Mouse (Mus musculus) forebrain, embryonic 15.5 days (tissue): ENCODE measurements around the gene Itih2. TPM values are rescaled to one million over a fixed set of nuclear protein-coding genes. Genes with fewer than 3 reads are reported as not detected.

ENCODE experiments used
- ATAC-seq: fragments of 200-750 bp; cut with Nextera tagmentation; replicated peaks from 2 replicates; pipeline ENCODE4 v1.8.0; 2017; ENCODE audit warnings: mild to moderate bottlenecking, moderate TSS enrichment, moderate library complexity
- H3K27ac ChIP-seq: fragments of 300-500 bp; sonication (generic); replicated peaks from 2 replicates; pipeline ENCODE4 v1.5.1; 2015; ENCODE audit warnings: mild to moderate bottlenecking, inconsistent platforms
- H3K27me3 ChIP-seq: fragments of 300-500 bp; sonication (generic); 2 replicates; pipeline ENCODE4 v1.6.1; 2015; ENCODE audit warnings: inconsistent platforms
- H3K36me3 ChIP-seq: fragments of 300-500 bp; sonication (generic); 2 replicates; pipeline ENCODE4 v1.6.1; 2015; ENCODE audit warnings: mild to moderate bottlenecking, inconsistent platforms
- H3K4me1 ChIP-seq: fragments of 300-500 bp; sonication (generic); 2 replicates; pipeline ENCODE4 v1.6.1; 2015; ENCODE audit warnings: inconsistent platforms
- H3K4me2 ChIP-seq: fragments of 300-500 bp; sonication (generic); replicated peaks from 2 replicates; pipeline ENCODE4 v1.6.1; 2015; ENCODE audit warnings: mild to moderate bottlenecking, inconsistent platforms
- H3K4me3 ChIP-seq: fragments of 300-500 bp; sonication (generic); 2 replicates; pipeline ENCODE4 v1.5.1; 2015; ENCODE audit warnings: mild to moderate bottlenecking, inconsistent platforms
- H3K9ac ChIP-seq: fragments of 300-500 bp; sonication (generic); replicated peaks from 2 replicates; pipeline ENCODE4 v1.6.1; 2015; ENCODE audit warnings: mild to moderate bottlenecking, inconsistent platforms
- H3K9me3 ChIP-seq: fragments of 300-500 bp; sonication (generic); 2 replicates; pipeline ENCODE4 v1.6.1; 2016; ENCODE audit warnings: inconsistent platforms
- whole genome bisulfite sequencing: fragments of 180-500 bp; shearing (Covaris S2); methylation state at CpG from one replicate; pipeline ENCODE4 v1.1.7; 2015; ENCODE audit warnings: mixed read lengths; 5-methylcytosine and 5-hydroxymethylcytosine counted together
- polyA plus RNA-seq: library from polyadenylated mRNA; unstranded; fragments of >200 nt; fragmentation: Nextera tagmentation; extraction: Ambion mirVana; gene quantifications from 2 replicates; pipeline ENCODE4 v1.2.1, GENCODE M21; 2015

Gene Itih2
- polyA plus RNA-seq, 1 experiment from 2014 or later = 1.4 TPM

GRCm38 (mm10) chr2:10058836-10059235 lies 72.4 kb downstream of the Itih2 start:
- H3K9ac ChIP-seq = no peak overlapping the region
- WGBS = 74% methylated on average over 5 of the region's 5 CpGs
- no peak overlapping the region for H3K4me2 ChIP-seq
- H3K27me3 ChIP-seq = no peaks in the 10 kb centered on the region
- H3K27ac ChIP-seq = no peak overlapping the region
- H3K9me3 ChIP-seq = no peaks in the 10 kb centered on the region
- no peaks in the 10 kb centered on the region for H3K4me1 ChIP-seq
- H3K36me3 ChIP-seq = peaks cover 82% of the 10 kb centered on the region
- ATAC-seq = no peak
- no peak overlapping the region for H3K4me3 ChIP-seq

- WGBS = 92% methylated on average over 1 of the region's 1 CpGs
- ATAC-seq = no peak
- H3K27ac ChIP-seq = no peak overlapping the region
Observed at GRCm38 (mm10) chr2:10051996-10052395, 79.2 kb downstream of the Itih2 start.

DNA sequence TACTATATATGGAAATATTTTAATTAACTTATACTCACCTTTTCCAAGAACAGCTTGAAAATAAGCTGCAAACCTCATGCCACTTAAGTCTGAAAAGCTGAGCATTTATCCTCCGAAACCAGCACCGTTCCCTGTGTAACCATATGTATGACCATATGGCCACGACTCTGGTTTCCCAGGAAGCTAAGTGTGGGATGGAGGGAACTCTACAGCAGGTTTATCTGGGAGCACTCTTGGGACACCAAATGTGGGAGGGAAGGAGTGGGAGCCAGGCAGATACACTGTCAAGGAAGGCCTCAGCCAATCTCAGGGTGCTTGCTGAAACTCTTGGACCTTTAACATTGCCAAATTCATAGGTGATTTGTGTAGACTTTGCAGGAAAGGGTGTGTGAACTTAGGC lies 80.3 kb downstream of the Itih2 start:
- H3K36me3 ChIP-seq = peaks cover 15% of the 10 kb centered on the region
- H3K27ac ChIP-seq = no peak overlapping the region

More at GRCm38 (mm10) chr2:10051996-10052395, 79.2 kb downstream of the Itih2 start:
- Histone ChIP-seq H3K4me2 (no peak overlapping the region), H3K4me3 (no peak overlapping the region), H3K9me3 (no peaks in the 10 kb centered on the region), H3K36me3 (peaks cover 24% of the 10 kb centered on the region), H3K27me3 (no peaks in the 10 kb centered on the region), H3K4me1 (peaks cover 15% of the 10 kb centered on the region), H3K9ac (no peak overlapping the region)

DNA sequence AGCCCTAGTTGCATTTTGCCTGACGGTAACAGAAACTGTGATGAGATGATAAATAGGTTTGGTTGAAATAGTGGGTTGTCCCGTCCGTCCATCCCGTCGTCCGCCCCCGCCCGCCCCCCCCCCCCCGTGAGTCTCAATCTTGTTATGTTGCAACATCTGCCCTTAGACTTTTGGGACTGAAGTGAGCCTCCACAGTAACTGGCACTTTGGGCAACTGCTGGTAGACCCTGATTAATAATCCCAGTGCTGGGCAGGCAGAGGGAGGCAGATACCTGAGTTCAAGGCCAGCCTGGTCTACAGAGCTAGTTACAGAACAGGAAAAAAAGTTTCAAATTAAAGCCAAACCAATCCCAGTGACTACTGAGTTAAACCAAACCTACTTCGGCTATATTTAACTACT lies 81.7 kb downstream of the Itih2 start:
- WGBS = 12% methylated on average over 10 of the region's 10 CpGs
- peak overlapping the region; percentile 73 for H3K4me2 ChIP-seq
- no peak for ATAC-seq
- peak overlapping the region; percentile 39; the same call in 1 of the 2 replicates for H3K9ac ChIP-seq
- no peaks in the 10 kb centered on the region for H3K27me3 ChIP-seq
- peaks cover 25% of the 10 kb centered on the region for H3K4me1 ChIP-seq
- peak overlapping the region; percentile 73 for H3K4me3 ChIP-seq
- no peaks in the 10 kb centered on the region for H3K9me3 ChIP-seq
- no peak overlapping the region for H3K27ac ChIP-seq
- peaks cover 4% of the 10 kb centered on the region for H3K36me3 ChIP-seq

More for the DNA sequence above, 80.3 kb downstream of the Itih2 start:
- no peaks in the 10 kb centered on the region for H3K27me3 ChIP-seq
- H3K9ac ChIP-seq = no peak overlapping the region
- H3K4me1 ChIP-seq = peaks cover 25% of the 10 kb centered on the region
- no peak for ATAC-seq
- no peaks in the 10 kb centered on the region for H3K9me3 ChIP-seq
- no peak overlapping the region for H3K4me3 ChIP-seq
- H3K4me2 ChIP-seq = no peak overlapping the region
- 67% methylated on average over 3 of the region's 3 CpGs for WGBS

GRCm38 (mm10) chr2:10048461-10048860 lies 82.7 kb downstream of the Itih2 start, which contains the start of gene Taf3:
Gene Taf3, minus strand, starts transcription at chr2:10048596.
- H3K9ac ChIP-seq = peak within 1 kb of the TSS; percentile 70
- peaks cover 25% of the 10 kb centered on the region for H3K4me1 ChIP-seq
- peak within 1 kb of the TSS; percentile 73 for H3K4me3 ChIP-seq
- H3K27me3 ChIP-seq = no peaks in the 10 kb centered on the region
- H3K9me3 ChIP-seq = no peaks in the 10 kb centered on the region
- H3K36me3 ChIP-seq = no peaks in the 10 kb centered on the region
- H3K4me2 ChIP-seq = peak within 1 kb of the TSS; percentile 73
- peak within 1 kb of the TSS; percentile 64 for H3K27ac ChIP-seq
- WGBS = under 1% methylated on average over 36 of the region's 36 CpGs
- peak; percentile 96 for ATAC-seq

GRCm38 (mm10) chr2:10047758-10048436 lies 83.3 kb downstream of the Itih2 start:
- no peaks in the 10 kb centered on the region for H3K36me3 ChIP-seq
- H3K4me2 ChIP-seq = peak overlapping the region; percentile 73
- H3K9ac ChIP-seq = peak overlapping the region; percentile 70
- H3K9me3 ChIP-seq = no peaks in the 10 kb centered on the region
- peak overlapping the region; percentile 73 for H3K4me3 ChIP-seq
- WGBS = 0% methylated on average over 47 of the region's 47 CpGs
- peaks cover 25% of the 10 kb centered on the region for H3K4me1 ChIP-seq
- peak overlapping the region; percentile 64 for H3K27ac ChIP-seq
- peak; percentile 82 for ATAC-seq
- no peaks in the 10 kb centered on the region for H3K27me3 ChIP-seq

Other genes starting within 250 kb of the Itih2 start
- not detected in 2 replicates for gene 9230102O04Rik, start 241.9 kb downstream of the Itih2 start, polyA plus RNA-seq
- gene Gata3, start 241.4 kb downstream of the Itih2 start, polyA plus RNA-seq = 1.1 and 2.3 TPM in 2 replicates
- gene Taf3, start 82.8 kb downstream of the Itih2 start, polyA plus RNA-seq = 14.9 and 15.8 TPM in 2 replicates
- 519 and 533 TPM in 2 replicates for gene Atp5c1, start 50.9 kb downstream of the Itih2 start, polyA plus RNA-seq
- 39.3 and 40.7 TPM in 2 replicates for gene Kin, start 50.8 kb downstream of the Itih2 start, polyA plus RNA-seq
- gene Itih5, start 22.2 kb upstream of the Itih2 start, polyA plus RNA-seq = 3.3 and 3.5 TPM in 2 replicates
- 2.1 and 2.4 TPM in 2 replicates for gene Sfmbt2, start 239.1 kb upstream of the Itih2 start, polyA plus RNA-seq